In genomic region chr13:23530901-23531875, GRCm38 (mm10) we compare ENCODE assay signal across 8 mouse cellular contexts. TPM values are rescaled to one million over a fixed set of nuclear protein-coding genes. Genes with fewer than 3 reads are reported as not detected.
DNase-seq lines count a peak whose midpoint lies in the region; ATAC-seq and TF ChIP-seq lines count a peak whose summit lies in the region.

Gene Hist1h4h, plus strand, starts transcription at chr13:23531050.

- no peaks in the 10 kb centered on the region for H3K36me3 ChIP-seq in C2C12 (ENCODE audit: control insufficient read depth, insufficient read depth)
- H3K36me3 ChIP-seq in heart, embryonic 13.5 days, result no peaks in the 10 kb centered on the region
- no peaks in the 10 kb centered on the region for H3K36me3 ChIP-seq in liver, embryonic 12.5 days
- H3K36me3 ChIP-seq in stomach, embryonic 15.5 days, result no peaks in the 10 kb centered on the region

- no peaks in the 10 kb centered on the region for H3K27me3 ChIP-seq in C2C12 (ENCODE audit: control insufficient read depth, insufficient read depth, insufficient read length)
- no peaks in the 10 kb centered on the region for H3K27me3 ChIP-seq in heart, embryonic 13.5 days (replicated peaks)
- no peaks in the 10 kb centered on the region for H3K27me3 ChIP-seq in liver, embryonic 12.5 days (replicated peaks)
- H3K27me3 ChIP-seq in stomach, embryonic 15.5 days (replicated peaks), result no peaks in the 10 kb centered on the region

- peak; percentile 95 for DNase-seq in brain, embryonic 18.5 days (ENCODE audit: low read depth, low spot score)
- peak; percentile 97 for DNase-seq in kidney, postnatal 10 days
- peak; percentile 95 to 96 for DNase-seq in natural killer cell, adult 2 months (ENCODE audit: low spot score in 2 of 2)

- peak within 1 kb of the TSS; percentile 81 for H3K4me2 ChIP-seq in heart, embryonic 13.5 days
- peak within 1 kb of the TSS; percentile 76 for H3K4me2 ChIP-seq in liver, embryonic 12.5 days
- peak within 1 kb of the TSS; percentile 70 for H3K4me2 ChIP-seq in stomach, embryonic 15.5 days

- H3K79me2 ChIP-seq in C2C12 (ENCODE audit: control insufficient read depth, insufficient read depth), result peaks cover 4% of the 10 kb centered on the region

- H3K4me3 ChIP-seq in C2C12 (ENCODE audit: insufficient read depth, poor library complexity, severe bottlenecking), result peak within 1 kb of the TSS; percentile 25
- H3K4me3 ChIP-seq in heart, embryonic 13.5 days, result peak within 1 kb of the TSS; percentile 70
- peak within 1 kb of the TSS; percentile 65 for H3K4me3 ChIP-seq in liver, embryonic 12.5 days
- peak within 1 kb of the TSS; percentile 50 for H3K4me3 ChIP-seq in stomach, embryonic 15.5 days (replicated peaks)

- peak; percentile 50 for ATAC-seq in erythroid progenitor cell, adult 5-6 weeks (replicated peaks; ENCODE audit: low FRiP score, poor library complexity, severe bottlenecking)
- ATAC-seq in heart, embryonic 13.5 days (ENCODE audit: extremely low read depth, insufficient number of reproducible peaks, low FRiP score, low TSS enrichment), result peak; percentile 77
- ATAC-seq in liver, embryonic 12.5 days, result peak; percentile 69
- peak; percentile 77 for ATAC-seq in stomach, embryonic 15.5 days (ENCODE audit: insufficient read depth, low FRiP score, low read depth)

- TF ChIP-seq CTCF in C2C12 (IDR thresholded peaks at IDR 0.05; ENCODE audit: control insufficient read depth, insufficient read depth, insufficient read length), result no peak

- no peaks in the 10 kb centered on the region for H3K79me3 ChIP-seq in C2C12 (ENCODE audit: low read depth)

- H3K9me3 ChIP-seq in heart, embryonic 13.5 days, result no peaks in the 10 kb centered on the region
- no peaks in the 10 kb centered on the region for H3K9me3 ChIP-seq in liver, embryonic 12.5 days (replicated peaks)
- H3K9me3 ChIP-seq in stomach, embryonic 15.5 days, result no peaks in the 10 kb centered on the region

- peak within 1 kb of the TSS; percentile 56 for H3ac ChIP-seq in C2C12 (ENCODE audit: control insufficient read depth, insufficient read length, low read depth)

- peak within 1 kb of the TSS; percentile 92 for H3K9ac ChIP-seq in heart, embryonic 13.5 days
- H3K9ac ChIP-seq in liver, embryonic 12.5 days, result peak within 1 kb of the TSS; percentile 86
- peak within 1 kb of the TSS; percentile 43; the same call in 1 of the 2 replicates for H3K9ac ChIP-seq in stomach, embryonic 15.5 days

- under 1% methylated on average over 62 of the region's 70 CpGs for WGBS in heart, embryonic 13.5 days
- WGBS in liver, embryonic 12.5 days (ENCODE audit: insufficient replicate concordance), result under 1% methylated on average over 63 of the region's 70 CpGs
- under 1% methylated on average over 60 of the region's 70 CpGs for whole genome bisulfite sequencing in stomach, embryonic 15.5 days

- peaks cover 45% of the 10 kb centered on the region for H3K4me1 ChIP-seq in heart, embryonic 13.5 days
- peaks cover 36% of the 10 kb centered on the region for H3K4me1 ChIP-seq in liver, embryonic 12.5 days
- peaks cover 13% of the 10 kb centered on the region for H3K4me1 ChIP-seq in stomach, embryonic 15.5 days

- peak within 1 kb of the TSS; percentile 99 for H3K27ac ChIP-seq in heart, embryonic 13.5 days (replicated peaks)
- H3K27ac ChIP-seq in liver, embryonic 12.5 days, result peak within 1 kb of the TSS; percentile 100
- H3K27ac ChIP-seq in stomach, embryonic 15.5 days, result peak within 1 kb of the TSS; percentile 98

TF ChIP-seq in C2C12, 6 proteins besides CTCF, POLR2A, EP300 and RAD21:
- TF ChIP-seq CEBPB (IDR thresholded peaks at IDR 0.05; ENCODE audit: low read depth), result peak; percentile 92
- TF ChIP-seq USF1 (IDR thresholded peaks at IDR 0.05; ENCODE audit: low read depth), result no peak
TF ChIP-seq in C2C12: peak in this region for 1.

RNA-seq across cellular contexts. Expression of gene Hist1h4h, which starts in this region (rescaled TPM):
- 6.9 TPM for polyA plus RNA-seq in C2C12 (2012; fragmentation: generic; extraction: Trizol)
- 323 and 492 TPM in 2 replicates for total RNA-seq in erythroid progenitor cell, adult 5-6 weeks (2015; ENCODE audit: low replicate concordance)
- total RNA-seq in erythroid progenitor cell, adult 5-6 weeks (2017; ENCODE audit: low replicate concordance), result 3,110 and 3,215 TPM in 2 replicates
- 6.3 and 7.2 TPM in 2 replicates for polyA plus RNA-seq in heart, embryonic 13.5 days (2015; fragmentation: Nextera tagmentation; extraction: Ambion mirVana)
- polyA plus RNA-seq in liver, embryonic 12.5 days (2016; fragmentation: Nextera tagmentation; extraction: Ambion mirVana), result 4.4 and 4.7 TPM in 2 replicates
- polyA plus RNA-seq in stomach, embryonic 15.5 days (2015; fragmentation: Nextera tagmentation; extraction: Ambion mirVana), result 6.1 and 7.3 TPM in 2 replicates

Comparison
In these comparisons a context has a peak if more than half of its experiments do, and no peak if none do; other contexts are left out.
1. Peak in every context shown above with its lines: DNase-seq, ATAC-seq, H3K4me3 ChIP-seq and H3K27ac ChIP-seq.